ENCODE assay signal across 21 mouse cellular contexts in genomic region chr7:30429327-30429726, GRCm38 (mm10). TPM values are rescaled to one million over a fixed set of nuclear protein-coding genes. Genes with fewer than 3 reads are reported as not detected.
"Had no signal": no experiment of that assay in that cellular context is flagged by ENCODE, and none has a peak within 500 bp of the region (broad histone marks: within the 10 kb centered on the region; RNA-seq: fewer than 3 reads in every experiment).

No protein-coding gene starts in this region.

- H3K4me1 ChIP-seq: midbrain, embryonic 13.5 days; midbrain, embryonic 15.5 days; neural tube, embryonic 12.5 days; stomach, embryonic 15.5 days had no signal

- H3K27ac ChIP-seq: midbrain, embryonic 13.5 days; midbrain, embryonic 15.5 days; neural tube, embryonic 12.5 days; stomach, embryonic 15.5 days; stomach, postnatal 0 days had no signal

- H3K27me3 ChIP-seq: midbrain, embryonic 13.5 days; midbrain, embryonic 15.5 days; neural tube, embryonic 12.5 days; stomach, embryonic 15.5 days had no signal

- DNase-seq: lung, adult 18-20 months; lung, embryonic 14.5 days; lung, postnatal 10 days; lung, postnatal 4 days; right cerebral cortex, postnatal 14 days; thymus, adult 2 months; thymus, postnatal 25 days; thymus, postnatal 4 days had no signal

- H3K4me3 ChIP-seq: midbrain, embryonic 13.5 days; midbrain, embryonic 15.5 days; neural tube, embryonic 12.5 days; stomach, embryonic 15.5 days had no signal

- H3K4me2 ChIP-seq: lung, embryonic 14.5 days; midbrain, embryonic 11.5 days; midbrain, embryonic 13.5 days; midbrain, embryonic 15.5 days; neural tube, embryonic 12.5 days; stomach, embryonic 15.5 days had no signal

- H3K9ac ChIP-seq: lung, embryonic 14.5 days; midbrain, embryonic 13.5 days; midbrain, embryonic 15.5 days; neural tube, embryonic 12.5 days; stomach, embryonic 15.5 days had no signal

- H3K9me3 ChIP-seq: midbrain, embryonic 13.5 days; midbrain, embryonic 15.5 days; neural tube, embryonic 12.5 days; stomach, embryonic 15.5 days had no signal

- H3K36me3 ChIP-seq: stomach, embryonic 15.5 days had no signal

RNA-seq across cellular contexts. Expression of gene Hcst, which starts 9.7 kb away (rescaled TPM):
- total RNA-seq: midbrain, postnatal 0 days had no signal
- polyA plus RNA-seq: midbrain, embryonic 13.5 days; neural tube, embryonic 14.5 days; testis, adult 2 months had no signal

RNA-seq across cellular contexts. Expression of gene Aplp1, which starts 16.0 kb away (rescaled TPM):
- total RNA-seq: monocyte, adult 5-6 weeks; neutrophil, adult 5-6 weeks had no signal

RNA-seq across cellular contexts. Expression of gene Kirrel2, which starts 28.2 kb away (rescaled TPM):
- total RNA-seq: monocyte, adult 5-6 weeks; neutrophil, adult 5-6 weeks had no signal
- polyA plus RNA-seq: lung, embryonic 14.5 days; lung, embryonic 16.5 days; urinary bladder, adult 2 months had no signal
